Mouse (Mus musculus) forebrain, embryonic 15.5 days (tissue): ENCODE measurements around the gene Tspan8. TPM values are rescaled to one million over a fixed set of nuclear protein-coding genes. Genes with fewer than 3 reads are reported as not detected.

Source experiments
- ATAC-seq: fragments of 200-750 bp; cut with Nextera tagmentation; replicated peaks from 2 replicates; pipeline ENCODE4 v1.8.0; 2017; ENCODE audit warnings: mild to moderate bottlenecking, moderate TSS enrichment, moderate library complexity
- H3K27ac ChIP-seq: fragments of 300-500 bp; sonication (generic); replicated peaks from 2 replicates; pipeline ENCODE4 v1.5.1; 2015; ENCODE audit warnings: mild to moderate bottlenecking, inconsistent platforms
- H3K27me3 ChIP-seq: fragments of 300-500 bp; sonication (generic); 2 replicates; pipeline ENCODE4 v1.6.1; 2015; ENCODE audit warnings: inconsistent platforms
- H3K36me3 ChIP-seq: fragments of 300-500 bp; sonication (generic); 2 replicates; pipeline ENCODE4 v1.6.1; 2015; ENCODE audit warnings: mild to moderate bottlenecking, inconsistent platforms
- H3K4me1 ChIP-seq: fragments of 300-500 bp; sonication (generic); 2 replicates; pipeline ENCODE4 v1.6.1; 2015; ENCODE audit warnings: inconsistent platforms
- H3K4me2 ChIP-seq: fragments of 300-500 bp; sonication (generic); replicated peaks from 2 replicates; pipeline ENCODE4 v1.6.1; 2015; ENCODE audit warnings: mild to moderate bottlenecking, inconsistent platforms
- H3K4me3 ChIP-seq: fragments of 300-500 bp; sonication (generic); 2 replicates; pipeline ENCODE4 v1.5.1; 2015; ENCODE audit warnings: mild to moderate bottlenecking, inconsistent platforms
- H3K9ac ChIP-seq: fragments of 300-500 bp; sonication (generic); replicated peaks from 2 replicates; pipeline ENCODE4 v1.6.1; 2015; ENCODE audit warnings: mild to moderate bottlenecking, inconsistent platforms
- H3K9me3 ChIP-seq: fragments of 300-500 bp; sonication (generic); 2 replicates; pipeline ENCODE4 v1.6.1; 2016; ENCODE audit warnings: inconsistent platforms
- WGBS: fragments of 180-500 bp; shearing (Covaris S2); methylation state at CpG from one replicate; pipeline ENCODE4 v1.1.7; 2015; ENCODE audit warnings: mixed read lengths; 5-methylcytosine and 5-hydroxymethylcytosine counted together
- polyA plus RNA-seq: library from polyadenylated mRNA; unstranded; fragments of >200 nt; fragmentation: Nextera tagmentation; extraction: Ambion mirVana; gene quantifications from 2 replicates; pipeline ENCODE4 v1.2.1, GENCODE M21; 2015

The Tspan8 gene
- polyA plus RNA-seq, 1 experiment from 2014 or later = 0.39 TPM

GRCm38 (mm10) chr10:115803765-115804164, 12.9 kb upstream of the Tspan8 start:
- no peak overlapping the region for H3K27ac ChIP-seq
- no peaks in the 10 kb centered on the region for H3K4me1 ChIP-seq
- H3K4me2 ChIP-seq = no peak overlapping the region
- H3K9me3 ChIP-seq = no peaks in the 10 kb centered on the region
- no peaks in the 10 kb centered on the region for H3K27me3 ChIP-seq
- H3K4me3 ChIP-seq = no peak overlapping the region
- H3K36me3 ChIP-seq = no peaks in the 10 kb centered on the region
- no peak overlapping the region for H3K9ac ChIP-seq
- 94% methylated on average over 2 of the region's 2 CpGs for WGBS
- no peak for ATAC-seq

- H3K9me3 ChIP-seq = no peaks in the 10 kb centered on the region
- no peak overlapping the region for H3K27ac ChIP-seq
- no peaks in the 10 kb centered on the region for H3K36me3 ChIP-seq
- H3K4me1 ChIP-seq = no peaks in the 10 kb centered on the region
- H3K4me2 ChIP-seq = no peak overlapping the region
- no peaks in the 10 kb centered on the region for H3K27me3 ChIP-seq
- no peak for ATAC-seq
- WGBS = 94% methylated on average over 5 of the region's 5 CpGs
- no peak overlapping the region for H3K9ac ChIP-seq
- H3K4me3 ChIP-seq = no peak overlapping the region
Observed at GRCm38 (mm10) chr10:115805987-115806386, 10.6 kb upstream of the Tspan8 start.

GRCm38 (mm10) chr10:115809169-115809568, 7.5 kb upstream of the Tspan8 start:
- no peak overlapping the region for H3K9ac ChIP-seq
- no peaks in the 10 kb centered on the region for H3K4me1 ChIP-seq
- ATAC-seq = no peak
- H3K27ac ChIP-seq = no peak overlapping the region
- H3K9me3 ChIP-seq = no peaks in the 10 kb centered on the region
- WGBS = 90% methylated on average over 7 of the region's 7 CpGs
- no peak overlapping the region for H3K4me2 ChIP-seq
- H3K27me3 ChIP-seq = no peaks in the 10 kb centered on the region
- no peaks in the 10 kb centered on the region for H3K36me3 ChIP-seq
- H3K4me3 ChIP-seq = no peak overlapping the region

DNA sequence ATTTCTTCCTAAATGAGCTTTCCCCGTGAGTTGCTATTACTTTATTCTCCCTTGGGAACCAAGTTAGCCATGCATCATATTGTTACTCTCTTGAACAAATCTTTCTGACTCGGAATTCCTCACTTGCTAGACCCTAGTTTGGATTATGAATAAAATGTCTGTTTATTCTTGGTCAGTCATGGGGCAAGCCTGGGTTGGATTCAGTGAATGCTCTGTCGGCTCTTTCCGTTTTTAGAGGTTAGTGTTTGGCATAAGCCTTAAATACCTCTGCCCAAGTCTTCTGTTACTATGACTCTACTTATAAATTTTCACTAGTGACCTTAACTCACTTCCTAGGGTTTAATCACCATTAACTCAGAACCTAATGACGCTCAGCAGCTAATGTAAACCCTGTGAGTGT, 5.1 kb upstream of the Tspan8 start:
- H3K4me3 ChIP-seq = no peak overlapping the region
- H3K36me3 ChIP-seq = no peaks in the 10 kb centered on the region
- no peak for ATAC-seq
- no peak overlapping the region for H3K9ac ChIP-seq
- no peaks in the 10 kb centered on the region for H3K4me1 ChIP-seq
- no peak overlapping the region for H3K4me2 ChIP-seq
- H3K9me3 ChIP-seq = no peaks in the 10 kb centered on the region
- 40% methylated on average over 5 of the region's 5 CpGs for WGBS
- no peak overlapping the region for H3K27ac ChIP-seq
- H3K27me3 ChIP-seq = no peaks in the 10 kb centered on the region

- H3K4me2 ChIP-seq = no peak overlapping the region
- H3K27ac ChIP-seq = no peak overlapping the region
- no peak overlapping the region for H3K9ac ChIP-seq
- WGBS = 96% methylated on average over 11 of the region's 11 CpGs
- no peaks in the 10 kb centered on the region for H3K36me3 ChIP-seq
- H3K4me1 ChIP-seq = no peaks in the 10 kb centered on the region
- H3K9me3 ChIP-seq = no peaks in the 10 kb centered on the region
- H3K4me3 ChIP-seq = no peak overlapping the region
- ATAC-seq = no peak
- no peaks in the 10 kb centered on the region for H3K27me3 ChIP-seq
Observed at GRCm38 (mm10) chr10:115814878-115815277, 1.8 kb upstream of the Tspan8 start.

DNA sequence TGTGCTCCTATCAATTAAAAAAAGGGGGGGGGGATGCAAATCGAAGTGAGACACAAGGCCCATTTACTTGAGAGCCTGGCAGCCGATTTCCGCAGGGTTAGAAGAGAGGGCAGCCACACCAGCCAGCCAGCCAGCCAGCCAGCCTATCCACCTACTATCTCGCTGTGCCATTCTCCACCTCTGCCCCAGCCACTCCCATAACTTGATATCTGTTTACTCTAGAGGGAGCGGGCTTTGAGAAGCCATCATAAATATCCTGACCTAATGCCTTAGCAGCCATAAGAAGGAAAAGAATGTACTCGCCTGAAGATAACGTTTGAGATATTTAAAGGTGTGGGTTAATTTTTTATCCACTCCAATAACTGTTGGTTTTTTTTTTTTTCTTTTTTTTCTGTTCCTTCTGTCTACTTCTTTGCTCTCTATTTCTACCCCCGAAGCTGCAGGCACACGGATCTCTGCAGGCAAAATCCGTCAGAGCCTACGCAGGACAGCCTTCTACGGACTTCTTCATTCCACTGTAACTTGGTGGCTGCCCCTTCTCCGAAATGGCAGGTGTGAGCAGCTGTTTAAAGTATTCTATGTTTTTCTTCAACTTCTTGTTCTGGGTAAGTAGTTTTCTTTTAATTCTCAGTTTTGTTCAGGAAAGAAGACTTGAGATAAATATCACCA, 558 bp downstream of the Tspan8 start:
- WGBS = 72% methylated on average over 13 of the region's 13 CpGs

GRCm38 (mm10) chr10:115825289-115825688, 8.7 kb downstream of the Tspan8 start:
- H3K27me3 ChIP-seq = no peaks in the 10 kb centered on the region
- no peak overlapping the region for H3K27ac ChIP-seq
- no peak overlapping the region for H3K4me3 ChIP-seq
- no peaks in the 10 kb centered on the region for H3K36me3 ChIP-seq
- no peak overlapping the region for H3K4me2 ChIP-seq
- H3K4me1 ChIP-seq = no peaks in the 10 kb centered on the region
- H3K9me3 ChIP-seq = no peaks in the 10 kb centered on the region
- ATAC-seq = no peak
- WGBS = 95% methylated on average over 7 of the region's 7 CpGs
- no peak overlapping the region for H3K9ac ChIP-seq

More for the DNA sequence above, 558 bp downstream of the Tspan8 start:
- ATAC-seq = no peak
- Histone ChIP-seq H3K27me3 (no peaks in the 10 kb centered on the region), H3K36me3 (no peaks in the 10 kb centered on the region), H3K4me1 (no peaks in the 10 kb centered on the region), H3K4me2 (no peak overlapping the region), H3K27ac (no peak overlapping the region), H3K9ac (no peak overlapping the region), H3K9me3 (no peaks in the 10 kb centered on the region), H3K4me3 (no peak overlapping the region)

GRCm38 (mm10) chr10:115828872-115829271, 12.2 kb downstream of the Tspan8 start:
- H3K4me1 ChIP-seq = no peaks in the 10 kb centered on the region
- H3K36me3 ChIP-seq = no peaks in the 10 kb centered on the region
- H3K9ac ChIP-seq = no peak overlapping the region
- H3K9me3 ChIP-seq = no peaks in the 10 kb centered on the region
- WGBS = 92% methylated on average over 5 of the region's 5 CpGs
- no peak overlapping the region for H3K27ac ChIP-seq
- H3K4me3 ChIP-seq = no peak overlapping the region
- no peak for ATAC-seq
- no peaks in the 10 kb centered on the region for H3K27me3 ChIP-seq
- no peak overlapping the region for H3K4me2 ChIP-seq

- Histone ChIP-seq H3K4me2 (no peak overlapping the region), H3K4me1 (no peaks in the 10 kb centered on the region), H3K9ac (no peak overlapping the region), H3K4me3 (no peak overlapping the region), H3K9me3 (no peaks in the 10 kb centered on the region), H3K27ac (no peak overlapping the region), H3K27me3 (no peaks in the 10 kb centered on the region), H3K36me3 (no peaks in the 10 kb centered on the region)
- ATAC-seq = no peak
- WGBS = 86% methylated on average over 1 of the region's 1 CpGs
Observed at GRCm38 (mm10) chr10:115829696-115830095, 13.1 kb downstream of the Tspan8 start.

GRCm38 (mm10) chr10:115830726-115831125, 14.1 kb downstream of the Tspan8 start:
- WGBS = 42% methylated on average over 3 of the region's 3 CpGs

GRCm38 (mm10) chr10:115834017-115834416, 17.4 kb downstream of the Tspan8 start:
- Histone ChIP-seq H3K4me3 (no peak overlapping the region), H3K9ac (no peak overlapping the region), H3K27ac (no peak overlapping the region), H3K27me3 (no peaks in the 10 kb centered on the region), H3K4me2 (no peak overlapping the region), H3K4me1 (no peaks in the 10 kb centered on the region), H3K9me3 (no peaks in the 10 kb centered on the region), H3K36me3 (no peaks in the 10 kb centered on the region)
- 91% methylated on average over 6 of the region's 6 CpGs for WGBS
- no peak for ATAC-seq

More at GRCm38 (mm10) chr10:115830726-115831125, 14.1 kb downstream of the Tspan8 start:
- ATAC-seq = no peak
- no peaks in the 10 kb centered on the region for H3K4me1 ChIP-seq
- no peak overlapping the region for H3K27ac ChIP-seq
- no peaks in the 10 kb centered on the region for H3K36me3 ChIP-seq
- H3K4me2 ChIP-seq = no peak overlapping the region
- H3K9ac ChIP-seq = no peak overlapping the region
- no peaks in the 10 kb centered on the region for H3K27me3 ChIP-seq
- no peaks in the 10 kb centered on the region for H3K9me3 ChIP-seq
- H3K4me3 ChIP-seq = no peak overlapping the region

DNA sequence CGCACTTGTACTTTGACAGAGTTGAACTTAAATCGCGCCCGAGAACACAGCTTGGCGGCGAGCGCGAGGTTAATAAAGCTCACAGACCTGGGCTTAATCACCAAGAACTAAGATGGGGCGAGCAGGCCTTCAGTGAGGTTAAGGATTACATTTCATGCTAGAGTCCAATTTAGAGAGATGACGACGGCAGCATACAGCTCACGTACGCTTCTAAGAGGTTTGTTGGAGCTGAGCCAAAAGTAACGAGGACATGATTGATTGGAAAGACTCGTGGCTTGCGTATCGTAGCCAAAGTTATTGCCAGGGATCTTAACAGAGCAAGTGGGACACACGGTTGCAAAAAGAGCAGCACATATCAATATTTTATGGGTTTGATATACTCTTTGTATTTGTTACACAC, 30.3 kb downstream of the Tspan8 start:
- no peaks in the 10 kb centered on the region for H3K27me3 ChIP-seq
- ATAC-seq = no peak
- WGBS = 50% methylated on average over 18 of the region's 18 CpGs
- no peaks in the 10 kb centered on the region for H3K9me3 ChIP-seq
- no peak overlapping the region for H3K4me3 ChIP-seq
- H3K36me3 ChIP-seq = no peaks in the 10 kb centered on the region
- peaks cover 5% of the 10 kb centered on the region; the same call in 1 of the 2 replicates for H3K4me1 ChIP-seq
- H3K27ac ChIP-seq = no peak overlapping the region
- no peak overlapping the region for H3K9ac ChIP-seq
- no peak overlapping the region for H3K4me2 ChIP-seq

DNA sequence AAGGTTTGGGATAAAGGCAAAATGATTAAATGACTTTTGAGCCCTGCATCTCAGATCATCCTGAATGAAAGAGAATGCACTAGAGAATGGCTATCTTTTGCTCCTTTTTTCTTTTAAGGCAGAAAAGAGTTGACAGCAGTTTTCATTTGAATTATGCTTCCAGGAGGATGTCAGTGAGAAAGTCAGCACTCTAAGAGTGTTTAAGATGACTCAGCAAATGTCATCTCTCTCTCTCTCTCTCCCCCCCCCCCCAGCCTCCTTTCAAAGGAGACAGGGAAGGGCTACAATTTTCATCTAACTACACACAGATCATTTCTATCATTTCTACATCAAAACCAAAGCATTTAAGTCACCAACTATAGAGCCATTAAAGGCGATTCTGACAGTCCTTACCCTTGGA, 31.9 kb downstream of the Tspan8 start:
- H3K4me1 ChIP-seq = peaks cover 5% of the 10 kb centered on the region; the same call in 1 of the 2 replicates
- ATAC-seq = no peak
- no peaks in the 10 kb centered on the region for H3K27me3 ChIP-seq
- 76% methylated on average over 1 of the region's 1 CpGs for WGBS
- H3K27ac ChIP-seq = no peak overlapping the region
- no peaks in the 10 kb centered on the region for H3K9me3 ChIP-seq
- H3K4me3 ChIP-seq = no peak overlapping the region
- no peak overlapping the region for H3K9ac ChIP-seq
- no peak overlapping the region for H3K4me2 ChIP-seq
- H3K36me3 ChIP-seq = no peaks in the 10 kb centered on the region
